Mouse (Mus musculus) 3T3-L1 (cell line): ENCODE results near the gene Clic1.

Source experiments
- DNase-seq: peaks from one replicate; pipeline ENCODE4 v3.0.0-alpha.2; 2015; ENCODE audit warnings: low read depth, low spot score

Clic1 gene

DNA sequence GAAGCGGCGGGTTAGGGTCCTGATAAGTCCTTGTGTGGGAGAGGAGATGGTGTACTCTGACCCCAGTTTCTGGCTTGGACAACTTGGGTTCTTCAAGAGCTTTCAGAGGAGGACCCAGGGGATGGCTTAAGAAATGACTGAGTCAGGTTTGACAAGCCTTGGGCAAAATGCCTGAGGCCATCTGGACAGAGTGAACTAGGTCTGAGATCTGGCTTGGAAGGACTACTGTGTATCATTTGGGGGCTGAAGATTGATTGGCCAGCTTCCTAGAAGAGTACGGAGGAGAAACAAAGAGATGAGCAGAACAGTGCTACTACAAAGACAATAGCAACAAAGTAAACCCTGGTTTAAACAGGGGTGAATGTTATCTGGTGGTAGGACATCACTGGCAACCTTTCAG is 13.7 kb downstream of the Clic1 start:
- DNase-seq, result peak; percentile 44

DNA sequence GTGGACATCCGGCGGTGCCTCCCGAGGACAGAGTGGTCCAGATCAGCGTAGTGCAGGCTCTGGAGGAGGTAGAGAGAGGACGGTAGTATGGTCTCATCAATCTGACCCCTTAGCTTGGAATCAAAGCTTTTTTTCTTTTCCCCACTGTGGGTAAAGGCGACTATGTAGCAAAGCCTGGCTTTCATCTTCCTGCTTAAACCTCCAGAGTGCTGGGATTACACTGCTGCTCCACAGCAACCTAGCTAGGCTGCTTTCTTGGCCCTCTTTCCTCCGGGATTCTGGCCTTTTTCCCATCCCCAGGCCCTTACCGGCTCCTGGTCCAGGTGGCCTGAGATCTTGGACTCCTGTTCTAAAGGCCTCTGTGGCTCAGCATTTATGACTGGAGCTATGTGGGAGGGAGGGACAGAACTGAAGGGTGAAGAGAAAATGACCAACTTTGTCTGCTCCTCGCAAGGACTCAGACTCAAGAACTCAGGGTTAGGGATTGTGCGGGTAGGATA is 14.7 kb downstream of the Clic1 start:
- no peak for DNase-seq

DNA sequence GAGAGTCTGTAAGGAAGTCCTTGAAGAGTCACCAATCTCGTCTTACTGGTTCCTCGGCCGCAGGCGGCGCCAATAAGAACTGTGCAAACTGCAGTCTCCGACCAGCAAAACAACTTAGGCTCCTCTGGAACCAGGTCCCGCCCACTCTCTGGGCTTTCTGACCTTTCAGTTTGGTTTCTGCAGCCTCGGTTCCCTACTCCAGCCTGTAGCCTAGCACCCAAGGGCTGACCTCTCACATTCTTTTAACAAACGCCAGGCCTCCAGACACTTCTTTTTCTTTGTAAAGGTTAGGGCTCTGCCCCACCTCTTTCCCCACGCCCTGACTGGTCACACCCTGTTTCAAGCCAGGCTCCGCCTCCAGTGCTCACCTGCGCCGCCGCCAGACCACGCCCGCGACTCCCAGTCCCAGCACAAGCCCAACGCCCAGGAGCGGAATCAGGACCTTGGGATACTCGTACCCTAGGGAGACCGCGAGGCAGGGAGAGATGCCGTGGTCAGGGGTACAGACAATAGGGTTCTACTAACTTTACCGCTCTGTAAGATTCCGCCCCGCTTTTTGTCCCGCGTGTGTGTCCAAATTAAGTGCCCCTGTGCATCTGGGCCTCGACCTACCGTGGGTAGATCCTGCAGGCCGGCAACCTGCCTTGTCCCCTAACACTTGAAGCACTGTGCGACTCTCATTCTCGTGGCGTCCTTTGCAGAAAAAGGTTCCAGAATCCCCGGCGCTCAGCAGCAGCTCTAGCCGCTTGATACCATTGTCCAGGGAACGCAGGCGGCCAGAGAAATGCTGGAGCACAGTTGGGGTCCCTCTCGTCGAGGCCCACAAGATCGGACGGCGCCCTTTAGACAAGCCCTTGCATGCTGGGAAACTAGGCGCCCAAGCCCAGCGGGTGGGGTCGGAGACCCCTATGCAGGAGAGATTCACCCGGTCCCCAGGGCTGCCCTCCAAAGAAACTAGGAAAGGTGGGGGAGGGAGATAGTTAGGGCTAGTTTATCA is 15.5 kb downstream of the Clic1 start, which contains the start of gene Ly6g6c:
Ly6g6c (plus strand) TSS at position 438 of the 997 bp plus-strand sequence.
- DNase-seq, result no peak

DNA sequence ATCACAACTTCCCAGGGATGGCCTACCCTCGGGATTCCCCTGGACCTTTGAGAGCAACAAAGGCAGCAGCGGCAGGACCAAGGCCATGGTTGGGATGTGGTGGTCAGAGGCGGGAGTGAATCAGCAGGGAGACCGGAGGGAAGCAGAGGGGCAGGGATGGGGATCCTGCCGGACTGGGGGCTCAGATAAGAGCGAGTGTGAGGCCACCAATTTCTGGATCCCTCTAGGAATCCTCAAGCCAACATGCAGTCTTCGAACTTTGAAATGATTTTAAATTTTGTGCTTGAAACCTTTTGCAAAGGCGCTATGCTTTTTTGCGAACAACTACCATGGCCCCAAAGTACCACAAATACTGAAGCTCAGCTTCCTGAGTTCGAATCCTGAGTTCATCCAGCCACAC is 16.3 kb downstream of the Clic1 start, which contains the start of gene Mpig6b:
Mpig6b (minus strand) TSS at position 101 of the 400 bp plus-strand sequence.
- no peak for DNase-seq

DNA sequence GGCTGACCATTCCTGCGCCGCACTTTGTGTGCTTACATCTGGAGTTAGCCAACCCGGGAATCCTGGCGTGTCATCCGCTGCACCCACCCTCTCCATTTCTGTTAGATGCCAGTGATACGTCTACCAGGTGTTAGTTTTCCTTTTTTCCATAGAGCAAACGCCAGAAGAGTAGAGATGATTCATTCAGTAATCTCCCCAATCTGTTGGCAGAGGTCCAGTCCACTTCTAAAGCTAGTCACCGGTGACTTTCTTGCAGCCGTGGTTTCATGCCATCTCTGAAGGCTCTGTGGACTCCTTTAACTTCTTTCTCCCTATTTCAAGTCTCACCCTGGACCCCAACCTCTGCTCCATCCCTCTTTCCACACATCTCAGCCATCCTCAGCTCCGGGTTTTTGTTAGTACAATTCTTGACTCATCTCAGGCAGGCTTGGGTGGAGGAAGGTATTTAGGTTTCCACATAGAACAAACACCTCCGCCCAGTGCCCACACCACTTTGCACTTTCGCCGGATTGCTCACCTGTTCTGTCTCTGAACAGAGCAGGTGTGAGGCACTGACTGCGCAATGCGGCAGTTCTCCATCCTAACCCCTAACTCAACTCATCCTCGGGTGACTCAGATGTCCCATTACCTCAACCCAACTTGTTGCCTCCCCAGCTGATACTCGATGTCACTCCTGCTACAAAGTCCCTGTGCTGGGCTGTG is 18.6 kb downstream of the Clic1 start:
- peak; percentile 43 for DNase-seq

DNA sequence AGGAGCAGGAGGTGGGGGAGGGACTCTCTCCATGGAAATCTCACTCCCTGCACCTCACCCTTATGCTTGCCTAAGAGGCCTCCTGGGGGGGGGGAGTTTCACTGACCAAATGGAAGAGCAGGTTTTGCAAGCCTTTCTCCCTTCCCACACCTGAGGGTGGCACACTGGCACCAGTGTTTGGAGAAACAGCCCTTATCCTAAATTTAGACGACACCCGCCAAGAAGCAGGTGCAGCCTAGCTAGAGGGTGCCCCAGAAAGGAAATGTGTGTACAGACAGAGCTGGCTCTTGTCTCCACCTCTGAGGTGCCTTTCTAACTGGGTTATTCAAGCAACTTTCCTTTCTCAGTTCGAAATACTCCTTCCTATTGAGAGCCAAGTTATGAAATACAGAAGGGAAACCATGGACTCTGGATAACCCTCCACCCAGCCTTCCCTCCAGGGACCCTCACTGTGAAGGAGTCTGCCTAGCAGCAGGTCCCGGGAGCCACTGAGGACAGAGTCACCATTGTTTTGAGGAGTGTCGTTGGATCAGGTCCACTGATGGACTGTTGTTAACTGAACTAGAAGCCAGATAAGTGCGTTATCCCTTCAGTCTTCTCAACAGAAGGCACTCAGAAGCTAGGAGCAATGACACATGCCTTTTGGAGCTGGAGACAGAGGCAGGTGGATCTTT is 20.9 kb downstream of the Clic1 start:
- no peak for DNase-seq

DNA sequence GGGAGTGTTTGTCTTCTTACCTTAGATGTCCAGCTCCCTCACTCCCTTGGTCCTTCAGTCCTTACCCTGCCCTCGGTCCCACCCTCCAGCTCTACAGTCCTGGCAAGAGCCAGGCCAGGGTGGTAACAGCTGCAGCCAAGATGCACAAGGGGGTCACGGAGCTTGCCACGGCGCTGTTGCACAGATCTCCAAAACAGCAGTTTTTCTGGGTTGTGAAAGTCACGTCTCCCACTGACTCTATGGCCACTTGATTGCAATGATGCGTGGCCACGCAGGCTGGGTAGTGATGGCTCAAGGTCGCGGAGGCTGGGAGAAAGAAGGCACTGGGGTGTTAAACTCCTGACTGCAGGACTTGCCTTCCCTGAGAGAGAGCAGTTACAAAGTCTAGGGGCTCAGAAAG is 21.7 kb downstream of the Clic1 start:
- DNase-seq, result no peak

DNA sequence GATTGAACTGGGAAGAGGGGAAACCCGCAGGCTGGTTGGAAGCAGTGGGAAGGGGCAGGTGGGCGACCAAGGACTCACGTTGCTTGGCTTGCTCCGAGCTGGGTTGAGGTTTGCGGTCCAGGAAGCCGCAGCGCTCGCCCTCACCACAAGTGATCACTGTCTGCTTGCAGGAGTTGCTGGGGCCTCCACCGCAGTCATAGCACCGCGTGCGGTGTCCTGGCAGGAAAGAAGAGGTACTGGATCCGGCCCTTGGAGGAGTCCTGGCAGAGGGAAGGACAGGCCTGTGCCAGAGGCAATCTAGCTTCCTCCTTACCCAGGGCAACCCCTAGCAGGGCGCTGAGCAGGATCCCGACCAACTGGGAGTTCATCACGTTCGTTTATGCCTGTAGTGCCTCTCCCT is 24.3 kb downstream of the Clic1 start:
- DNase-seq, result no peak

DNA sequence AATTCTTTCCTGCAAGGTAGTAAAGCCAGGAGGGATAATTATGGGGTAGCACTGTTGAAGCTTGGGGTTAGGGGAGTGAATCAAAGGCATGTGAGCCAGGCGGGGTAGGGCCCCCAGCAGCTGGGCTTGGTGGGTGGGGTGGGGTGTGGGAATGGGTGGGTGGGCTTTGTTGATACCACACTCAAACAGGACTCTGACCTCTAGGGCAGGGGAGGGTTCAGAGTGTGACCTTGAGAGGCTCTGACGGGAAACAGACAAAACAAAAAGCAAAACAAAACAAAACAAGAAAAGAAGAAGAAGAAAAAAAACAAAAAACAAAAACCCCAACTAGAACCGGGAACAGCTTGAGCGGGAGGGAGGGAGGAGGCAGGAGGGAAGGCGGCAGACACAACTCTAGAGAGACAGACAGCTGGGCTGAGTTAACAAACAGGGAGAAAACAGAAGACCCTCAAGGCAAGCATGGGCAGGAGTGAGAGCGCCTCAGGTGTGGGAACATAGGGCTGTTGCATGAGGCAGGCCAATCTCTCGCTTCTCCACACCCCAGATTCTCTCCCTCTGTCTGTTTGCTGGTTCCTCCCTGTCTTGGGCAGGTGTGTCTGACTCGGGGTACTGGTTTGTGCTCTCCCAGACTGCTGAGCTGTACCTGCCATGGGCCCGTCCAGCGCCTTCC is 26.9 kb downstream of the Clic1 start, which contains the start of gene Ly6g6e:
Ly6g6e (plus strand) TSS at position 396 of the 670 bp plus-strand sequence.
- DNase-seq, result no peak

DNA sequence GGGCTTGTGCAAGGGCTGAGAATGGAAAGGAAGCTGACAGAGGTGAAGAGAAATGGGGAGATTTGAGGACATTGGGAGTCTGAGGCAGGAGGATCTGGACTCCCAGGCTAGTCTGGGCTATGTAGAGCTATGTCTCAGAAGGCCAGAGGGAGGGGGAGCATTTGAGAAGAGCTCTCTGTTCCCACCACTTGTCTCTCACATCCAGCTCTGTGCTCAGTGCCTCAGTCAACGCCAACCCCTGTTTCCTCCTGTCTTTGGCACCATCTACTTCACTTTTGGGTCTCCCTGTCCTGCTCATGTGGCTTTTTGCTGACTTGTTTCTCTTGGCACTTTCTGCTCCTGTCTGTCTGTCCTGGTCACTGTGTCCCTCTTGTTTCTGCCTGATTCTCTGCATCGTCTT is 27.5 kb downstream of the Clic1 start:
- no peak for DNase-seq

DNA sequence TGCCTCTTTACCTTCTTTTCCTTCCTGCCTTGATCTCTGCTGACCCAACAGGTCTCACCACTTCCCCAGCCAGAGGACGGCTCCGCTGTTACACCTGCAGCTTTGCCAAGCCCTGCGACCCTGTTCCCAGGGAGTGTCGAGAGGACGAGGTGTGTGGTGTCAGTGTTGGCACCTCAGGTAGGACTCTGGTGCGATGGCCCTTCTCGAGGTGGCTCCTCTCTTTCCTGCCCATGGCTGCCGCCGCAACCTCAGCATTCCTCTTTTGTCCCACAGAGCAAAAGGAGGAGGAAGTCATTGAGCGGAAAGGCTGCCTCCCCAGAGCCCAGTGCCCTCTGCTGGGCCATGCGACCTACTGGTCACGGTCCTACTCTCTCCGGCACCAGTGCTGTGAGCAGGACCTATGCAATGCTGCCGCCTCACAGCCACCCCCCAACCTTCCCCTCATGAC is 28.0 kb downstream of the Clic1 start, which contains the start of gene Ly6g6d:
Ly6g6d (minus strand) TSS at position 280 of the 448 bp plus-strand sequence.
- DNase-seq, result no peak

DNA sequence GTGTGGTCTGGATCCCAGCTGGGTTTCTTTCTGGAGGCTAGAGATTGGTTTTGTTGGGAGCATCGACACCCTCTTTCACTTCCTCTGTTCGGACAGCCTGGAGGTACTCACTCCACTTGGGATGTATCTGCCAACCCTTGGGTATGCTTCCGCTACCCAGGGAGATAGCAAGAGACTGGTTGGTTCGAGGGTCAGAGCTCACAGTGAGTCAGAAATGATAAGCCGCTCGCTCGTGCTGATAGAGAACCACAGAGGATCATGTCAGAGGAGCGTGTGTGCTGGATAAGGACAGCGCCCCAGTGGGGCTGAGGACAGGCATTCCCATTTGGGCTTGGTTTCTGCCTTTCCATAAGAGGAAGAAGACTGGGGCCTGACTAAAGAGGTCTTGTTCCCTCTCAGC is 30.0 kb downstream of the Clic1 start:
- DNase-seq, result no peak

DNA sequence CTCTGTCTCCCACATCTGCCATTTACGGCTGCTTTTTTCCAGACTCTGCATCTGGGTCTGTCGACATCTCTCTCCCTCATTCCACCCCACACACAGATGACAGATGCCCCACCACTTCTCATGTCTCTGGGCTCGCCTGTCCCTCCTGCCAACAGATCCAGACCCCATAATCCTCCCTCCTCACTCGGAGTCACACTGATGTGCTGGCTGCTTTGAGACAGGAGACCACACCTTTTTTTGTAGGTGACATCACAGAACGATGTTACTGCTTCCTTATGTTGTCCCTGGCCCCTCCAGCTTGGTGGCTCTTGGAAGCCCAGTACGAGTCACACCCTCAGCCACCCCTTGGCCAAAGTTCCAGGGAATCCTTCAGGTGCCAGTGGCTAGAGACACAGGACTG is 30.5 kb downstream of the Clic1 start:
- DNase-seq, result no peak

DNA sequence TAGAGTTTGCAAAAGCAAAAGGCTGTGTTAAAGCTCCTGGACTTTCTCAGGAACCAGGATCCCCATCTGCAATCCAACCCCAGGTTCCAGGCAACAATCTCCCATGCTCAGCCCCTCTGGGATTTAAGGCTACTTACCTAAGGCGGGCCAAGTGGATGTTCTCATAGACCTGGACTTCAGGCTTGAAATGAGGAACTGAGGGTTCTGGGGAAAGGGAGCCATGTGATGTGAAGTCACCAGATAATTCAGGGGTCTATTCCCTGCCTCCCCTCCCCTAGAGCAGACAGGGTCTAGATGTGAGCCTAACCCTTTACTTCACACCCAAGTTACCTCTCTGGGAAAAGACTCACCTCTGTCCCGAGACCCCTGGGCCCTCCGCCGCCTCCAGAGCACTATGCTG is 30.9 kb downstream of the Clic1 start:
- no peak for DNase-seq

DNA sequence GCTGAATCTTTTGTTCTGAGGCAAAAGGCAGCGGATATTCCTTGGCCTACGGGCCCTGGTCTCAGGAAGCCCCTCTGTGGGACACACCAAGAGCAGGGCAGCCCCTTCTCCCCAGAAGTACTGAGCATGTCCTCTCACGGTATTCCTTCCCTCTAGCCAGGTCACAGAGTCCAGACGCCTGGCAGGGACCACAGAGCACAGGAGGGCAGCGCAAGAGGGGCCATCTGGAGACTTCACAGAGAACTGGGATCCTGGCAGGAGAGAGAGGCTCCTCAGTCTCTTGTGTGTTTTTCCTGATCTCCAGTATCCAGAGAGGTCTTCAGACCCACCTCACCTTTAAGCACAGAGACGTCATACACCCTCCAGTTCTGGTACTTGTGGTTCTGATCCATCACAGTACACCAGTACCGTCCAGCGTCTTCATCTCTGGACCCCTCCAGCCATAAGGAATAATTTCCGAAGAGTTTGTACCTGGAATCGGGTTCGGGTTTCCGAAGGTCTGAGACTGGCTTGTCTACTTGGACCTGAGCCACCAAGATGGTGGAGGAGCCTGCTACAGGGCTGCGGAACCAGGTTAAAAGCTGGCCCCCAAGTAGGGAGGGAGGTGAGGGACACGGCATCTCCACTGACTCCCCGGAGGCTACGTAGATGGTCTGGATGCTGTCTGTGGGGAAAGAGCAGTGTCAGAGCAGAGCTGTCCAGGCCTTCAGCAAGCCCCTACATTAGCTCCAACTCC is 33.2 kb downstream of the Clic1 start:
- DNase-seq, result no peak

DNA sequence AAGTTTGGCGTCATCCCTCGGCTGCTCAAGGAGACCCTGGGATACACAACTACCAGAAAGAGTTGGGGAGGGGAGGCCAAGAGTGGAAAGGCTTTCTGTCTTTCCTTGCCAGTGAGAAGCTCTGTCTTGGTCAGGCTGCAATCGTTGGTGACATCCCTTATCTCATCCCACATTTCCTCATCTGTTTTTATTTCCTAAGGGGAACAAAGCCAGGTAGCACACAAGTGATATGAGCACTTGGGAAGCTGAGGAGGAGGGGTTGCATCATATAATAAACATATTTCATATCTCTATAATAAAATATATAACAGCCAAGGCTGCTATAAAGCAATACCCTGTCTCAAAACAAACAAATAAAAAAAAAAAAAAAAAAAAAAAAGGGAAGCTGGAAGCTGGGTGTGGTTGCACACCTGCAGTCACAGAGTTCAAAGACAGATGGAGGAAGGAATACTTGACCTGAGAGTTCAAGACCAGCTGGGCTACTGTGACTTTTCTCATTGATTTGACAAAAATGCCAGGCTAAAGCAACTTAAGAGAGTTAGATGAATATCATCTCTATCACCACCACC is 34.2 kb downstream of the Clic1 start:
- no peak for DNase-seq

DNA sequence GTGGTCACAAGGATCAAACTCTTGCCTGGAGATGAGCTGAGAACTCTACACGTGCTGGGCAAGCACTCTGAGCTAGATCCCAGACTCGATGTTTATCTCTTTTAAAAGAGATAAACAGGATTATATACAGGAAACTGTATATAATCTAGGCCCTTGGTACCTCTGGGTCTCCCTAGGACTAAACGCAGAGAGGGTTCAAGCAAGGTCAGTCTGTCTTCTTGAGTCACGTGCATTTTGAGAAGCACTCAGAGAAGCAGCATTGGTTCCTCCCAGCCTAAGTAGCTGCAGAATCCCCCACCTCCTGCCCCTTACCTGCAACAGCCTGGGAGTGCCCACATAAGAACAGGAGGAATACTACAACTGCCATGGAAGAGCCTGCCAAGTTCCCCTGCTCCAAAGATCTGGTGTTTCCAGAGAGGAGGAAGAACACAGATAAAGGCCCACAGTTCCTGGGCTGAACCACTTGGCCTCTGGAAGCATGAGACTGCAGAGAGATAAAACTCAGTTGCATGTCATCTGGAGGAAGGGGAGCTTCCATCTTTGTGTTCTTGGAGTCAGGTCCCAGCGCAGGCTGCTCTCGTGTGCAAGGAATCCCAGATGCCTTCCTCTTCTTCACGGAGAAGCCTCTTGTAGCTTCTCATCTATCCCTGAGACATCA is 35.6 kb downstream of the Clic1 start, which contains the start of gene Ly6g6f:
Ly6g6f (minus strand) TSS at position 403 of the 658 bp plus-strand sequence.
- DNase-seq, result no peak

DNA sequence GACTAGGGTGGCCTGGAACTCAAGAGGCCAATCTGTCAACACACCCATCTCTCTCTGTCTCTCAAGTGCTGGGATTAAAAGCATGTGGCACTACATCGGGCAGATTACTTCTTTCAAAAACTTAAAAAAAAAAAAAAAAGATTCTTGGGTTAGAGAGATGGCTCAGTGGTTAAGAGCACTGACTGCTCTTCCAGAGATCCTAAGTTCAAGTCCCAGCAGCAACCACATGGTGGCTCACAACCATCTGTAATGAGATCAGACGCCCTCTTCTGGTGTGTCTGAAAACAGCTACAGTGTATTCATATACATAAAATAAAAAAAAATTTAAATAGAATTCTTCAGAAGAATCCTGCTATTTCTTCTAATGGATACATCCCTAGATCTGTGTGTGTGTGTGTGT is 38.4 kb downstream of the Clic1 start:
- DNase-seq, result peak; percentile 65
